Mouse (Mus musculus) hematopoietic multipotent progenitor cell, adult 10-12 weeks (in vitro differentiated cells): ENCODE results near the gene Neil3. TPM values are rescaled to one million over a fixed set of nuclear protein-coding genes. Genes with fewer than 3 reads are reported as not detected.

Experiments
- polyA plus RNA-seq: library from polyadenylated mRNA; stranded (reverse); fragments of >175 nt; gene quantifications from 2 replicates; pipeline ENCODE4 v1.2.3, GENCODE M21; 2012; ENCODE audit warnings: low replicate concordance

Neil3 gene
- 1.2 and 2.0 TPM in 2 replicates for polyA plus RNA-seq

DNA sequence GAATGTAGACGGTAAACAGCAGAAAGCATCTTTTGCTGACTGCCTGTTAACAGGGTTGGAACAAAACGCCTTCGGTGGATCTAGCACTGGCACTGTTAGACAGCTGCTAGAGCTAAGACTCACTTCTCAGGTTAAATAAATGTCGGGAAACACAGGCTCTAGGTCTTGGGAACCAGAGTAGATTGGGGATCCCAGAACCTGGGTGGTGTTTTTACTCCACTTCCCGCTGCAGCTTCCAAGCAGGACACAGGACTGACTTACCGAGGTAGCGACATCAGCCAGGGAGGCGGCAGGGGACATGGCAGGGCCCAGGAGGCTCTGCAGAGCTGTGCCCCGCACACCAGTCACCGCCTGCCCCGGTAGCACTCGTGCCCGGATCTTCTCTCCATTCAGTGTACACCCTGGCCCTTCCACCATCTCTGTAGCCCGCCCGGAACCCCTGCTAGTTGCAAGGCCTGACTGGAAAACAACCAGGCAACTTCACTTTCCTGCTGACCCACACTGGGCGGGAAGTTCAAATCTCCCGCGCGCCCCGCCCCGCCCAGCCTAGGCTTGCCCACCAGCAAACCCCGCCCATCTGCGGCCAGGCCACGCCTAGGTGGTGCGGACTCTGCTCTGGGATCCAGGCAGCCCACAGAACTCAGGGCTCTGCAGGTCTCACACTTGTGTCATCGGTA is at the start of gene Neil3:
Neil3 (minus strand) TSS at position 571 of the 677 bp plus-strand sequence.

Other genes starting within 250 kb of the Neil3 start
- gene Aga, start 127.3 kb downstream of the Neil3 start, polyA plus RNA-seq, result 1.8 and 4.0 TPM in 2 replicates